Mouse (Mus musculus): ENCODE measurements around the gene BC049715. TPM values are rescaled to one million over a fixed set of nuclear protein-coding genes. Genes with fewer than 3 reads are reported as not detected.
"Not testable (repeated sequence)": the region's sequence is repeated elsewhere in the genome, so short reads cannot be mapped to it uniquely, and the experiment has no call there.

Gene BC049715
- polyA plus RNA-seq (2016; fragmentation: Nextera tagmentation; extraction: Ambion mirVana) = 3.6 and 4.0 TPM in 2 replicates

DNA sequence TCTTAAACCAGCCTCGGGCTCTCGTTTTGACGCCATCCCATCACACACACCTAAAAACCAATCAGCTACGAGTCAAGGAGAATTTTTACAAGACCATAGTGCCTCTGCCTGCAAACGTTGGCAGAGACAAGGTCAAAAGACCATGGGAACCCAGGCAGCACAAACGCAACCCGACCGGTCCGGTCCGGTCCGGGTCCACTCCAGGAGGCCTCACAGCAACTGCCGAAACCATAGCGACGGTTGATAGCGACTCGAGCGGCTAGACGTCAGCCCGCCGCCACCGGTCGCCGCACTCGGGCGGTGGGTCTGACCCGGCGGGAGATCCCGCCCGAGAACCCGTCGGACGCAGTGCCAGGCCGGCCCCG lies at the start of gene BC049715:
Gene BC049715 (plus strand): TSS at position 111 of the 365 bp plus-strand sequence.
- H3K9ac ChIP-seq (replicated peaks) = peak within 1 kb of the TSS; percentile 100
- WGBS = under 1% methylated on average over 34 of the region's 34 CpGs
- no peak for ATAC-seq (ENCODE audit: insufficient number of reproducible peaks, insufficient read depth, low FRiP score, low TSS enrichment, low read depth)

DNA sequence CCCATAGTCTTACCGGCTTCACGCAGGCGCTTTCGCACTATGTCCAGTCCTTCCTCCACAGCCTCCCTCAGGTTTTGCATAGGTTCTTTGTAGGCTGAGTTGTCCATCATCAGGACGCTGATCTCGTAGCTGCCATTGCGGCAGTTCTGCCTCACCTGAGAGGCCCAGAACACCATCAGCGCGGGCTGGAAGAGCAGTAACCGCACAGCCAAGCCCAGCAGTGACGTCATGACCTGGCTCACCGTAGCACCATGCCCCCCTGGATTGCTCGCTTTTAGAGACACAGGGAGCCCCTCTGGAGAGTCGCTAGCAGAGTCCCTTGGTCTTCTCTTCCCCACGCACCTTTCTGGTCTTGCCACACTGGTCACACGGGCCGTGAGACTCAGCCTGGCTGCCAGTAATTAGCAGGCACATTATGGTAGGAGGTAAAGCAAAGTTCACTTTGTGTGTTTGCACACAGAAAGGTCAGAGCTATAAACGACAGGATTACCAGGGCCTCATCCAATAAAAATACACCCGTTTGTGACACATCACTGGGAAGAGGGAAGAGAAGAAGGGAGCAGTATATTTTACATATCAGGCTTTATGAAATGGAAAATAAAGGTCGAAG lies 45.9 kb upstream of the BC049715 start, which contains the start of gene Gucy2c:
Gene Gucy2c (minus strand): TSS at position 389 of the 610 bp plus-strand sequence.
- no peak for ATAC-seq (ENCODE audit: insufficient number of reproducible peaks, insufficient read depth, low FRiP score, low TSS enrichment, low read depth)
- no peak within 1 kb of the TSS for H3K4me3 ChIP-seq (replicated peaks)
- no peaks in the 10 kb centered on the region for H3K36me3 ChIP-seq
- no peak within 1 kb of the TSS for H3K4me2 ChIP-seq
- no peak within 1 kb of the TSS for H3K9ac ChIP-seq (replicated peaks)
- WGBS = 67% methylated on average over 20 of the region's 20 CpGs
- 0 out of 2 replicates have a peak, but pooled peaks cover 3% of the 10 kb centered on the region for H3K9me3 ChIP-seq
- H3K4me1 ChIP-seq (replicated peaks) = peaks cover 9% of the 10 kb centered on the region
- H3K27ac ChIP-seq = no peak within 1 kb of the TSS
- no peaks in the 10 kb centered on the region for H3K27me3 ChIP-seq

More for the DNA sequence above, at the start of gene BC049715:
- H3K4me1 ChIP-seq (replicated peaks) = peaks cover 3% of the 10 kb centered on the region; the same call in 1 of the 2 replicates
- peak within 1 kb of the TSS; percentile 66 for H3K4me2 ChIP-seq
- no peaks in the 10 kb centered on the region for H3K9me3 ChIP-seq
- H3K36me3 ChIP-seq = peaks cover 28% of the 10 kb centered on the region
- peak within 1 kb of the TSS; percentile 99 for H3K4me3 ChIP-seq (replicated peaks)
- H3K27ac ChIP-seq = peak within 1 kb of the TSS; percentile 83
- no peaks in the 10 kb centered on the region for H3K27me3 ChIP-seq

DNA sequence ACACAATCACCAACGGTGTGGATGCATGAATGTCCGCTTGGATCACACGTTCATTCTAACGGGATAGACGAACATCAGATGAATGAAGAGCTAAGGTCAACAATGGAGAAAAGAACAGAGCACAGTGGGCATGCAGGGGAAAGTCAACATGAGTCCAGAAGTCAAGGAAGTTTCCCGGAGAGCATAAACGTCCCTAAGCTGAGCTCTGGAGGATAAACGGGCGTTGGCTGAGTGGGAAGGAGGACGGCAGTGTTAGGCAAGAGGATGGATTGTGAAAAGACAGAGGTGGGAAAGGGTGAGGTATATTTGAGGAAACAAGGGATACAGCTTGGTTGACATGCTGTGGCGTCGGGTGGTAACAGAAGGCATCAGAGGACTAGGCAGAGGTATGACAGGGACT lies 45.3 kb upstream of the BC049715 start:
- no peaks in the 10 kb centered on the region for H3K36me3 ChIP-seq
- peaks cover 9% of the 10 kb centered on the region for H3K4me1 ChIP-seq (replicated peaks)
- no peak overlapping the region for H3K27ac ChIP-seq
- H3K9me3 ChIP-seq = 0 out of 2 replicates have a peak, but pooled peaks cover 4% of the 10 kb centered on the region
- 87% methylated on average over 12 of the region's 12 CpGs for WGBS
- H3K9ac ChIP-seq (replicated peaks) = no peak overlapping the region
- no peak for ATAC-seq (ENCODE audit: insufficient number of reproducible peaks, insufficient read depth, low FRiP score, low TSS enrichment, low read depth)
- no peak overlapping the region for H3K4me3 ChIP-seq (replicated peaks)
- no peak overlapping the region for H3K4me2 ChIP-seq
- H3K27me3 ChIP-seq = no peaks in the 10 kb centered on the region

DNA sequence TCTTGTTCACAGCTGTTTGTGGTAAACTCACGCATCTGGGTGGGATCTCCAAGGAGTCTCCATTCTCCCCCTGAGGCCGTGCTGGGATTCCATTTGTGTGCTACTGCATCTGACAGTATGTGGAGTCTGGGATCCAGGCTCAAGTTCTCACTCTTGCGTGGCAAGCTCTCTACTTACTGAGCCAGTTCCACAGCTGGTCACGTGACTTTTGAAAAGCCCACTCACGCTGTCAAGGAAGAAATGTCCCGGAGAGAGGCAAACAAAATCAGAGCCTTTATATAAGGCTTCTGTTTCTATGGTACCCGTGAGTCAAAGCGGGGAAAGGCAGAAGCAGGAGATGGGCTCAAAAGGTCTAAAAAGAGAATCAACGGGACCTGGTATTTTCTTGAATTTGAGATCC lies 44.7 kb upstream of the BC049715 start:
- 80% methylated on average over 9 of the region's 9 CpGs for WGBS
- Histone ChIP-seq H3K4me2 (no peak overlapping the region), H3K36me3 (no peaks in the 10 kb centered on the region), H3K9me3 (0 out of 2 replicates have a peak, but pooled peaks cover 5% of the 10 kb centered on the region), H3K27me3 (no peaks in the 10 kb centered on the region), H3K4me3 (replicated peaks) (no peak overlapping the region), H3K27ac (no peak overlapping the region), H3K9ac (replicated peaks) (no peak overlapping the region), H3K4me1 (replicated peaks) (peaks cover 9% of the 10 kb centered on the region)
- ATAC-seq (ENCODE audit: insufficient number of reproducible peaks, insufficient read depth, low FRiP score, low TSS enrichment, low read depth) = no peak

DNA sequence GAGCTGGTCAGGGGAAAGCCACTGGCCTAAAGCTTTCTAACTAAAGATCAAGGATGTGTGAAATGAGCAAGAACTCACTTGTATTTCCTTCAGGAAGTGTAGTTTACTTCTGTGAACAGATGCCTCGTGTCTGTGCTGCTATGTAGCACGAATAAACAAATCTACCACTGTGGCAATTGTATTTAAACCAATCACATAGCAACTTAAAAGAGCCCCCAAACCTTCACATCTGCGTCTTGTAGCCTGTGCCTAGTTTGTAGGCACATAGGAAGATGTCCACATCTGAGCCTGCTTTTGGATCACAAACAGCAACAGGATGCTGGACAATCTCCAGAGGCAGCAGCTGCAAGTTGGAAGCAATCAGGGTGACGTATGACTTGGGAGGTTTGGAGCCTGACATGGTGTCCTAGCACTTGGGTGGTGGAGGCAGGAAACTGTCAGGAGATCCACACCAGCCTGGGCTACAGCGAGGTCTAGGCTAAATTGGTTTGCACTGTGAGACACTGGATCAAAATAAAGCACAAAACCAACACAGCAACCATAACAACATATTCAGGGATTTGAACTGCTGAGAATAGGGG lies 37.9 kb upstream of the BC049715 start:
- H3K4me2 ChIP-seq = no peak overlapping the region
- no peak for ATAC-seq (ENCODE audit: insufficient number of reproducible peaks, insufficient read depth, low FRiP score, low TSS enrichment, low read depth)

DNA sequence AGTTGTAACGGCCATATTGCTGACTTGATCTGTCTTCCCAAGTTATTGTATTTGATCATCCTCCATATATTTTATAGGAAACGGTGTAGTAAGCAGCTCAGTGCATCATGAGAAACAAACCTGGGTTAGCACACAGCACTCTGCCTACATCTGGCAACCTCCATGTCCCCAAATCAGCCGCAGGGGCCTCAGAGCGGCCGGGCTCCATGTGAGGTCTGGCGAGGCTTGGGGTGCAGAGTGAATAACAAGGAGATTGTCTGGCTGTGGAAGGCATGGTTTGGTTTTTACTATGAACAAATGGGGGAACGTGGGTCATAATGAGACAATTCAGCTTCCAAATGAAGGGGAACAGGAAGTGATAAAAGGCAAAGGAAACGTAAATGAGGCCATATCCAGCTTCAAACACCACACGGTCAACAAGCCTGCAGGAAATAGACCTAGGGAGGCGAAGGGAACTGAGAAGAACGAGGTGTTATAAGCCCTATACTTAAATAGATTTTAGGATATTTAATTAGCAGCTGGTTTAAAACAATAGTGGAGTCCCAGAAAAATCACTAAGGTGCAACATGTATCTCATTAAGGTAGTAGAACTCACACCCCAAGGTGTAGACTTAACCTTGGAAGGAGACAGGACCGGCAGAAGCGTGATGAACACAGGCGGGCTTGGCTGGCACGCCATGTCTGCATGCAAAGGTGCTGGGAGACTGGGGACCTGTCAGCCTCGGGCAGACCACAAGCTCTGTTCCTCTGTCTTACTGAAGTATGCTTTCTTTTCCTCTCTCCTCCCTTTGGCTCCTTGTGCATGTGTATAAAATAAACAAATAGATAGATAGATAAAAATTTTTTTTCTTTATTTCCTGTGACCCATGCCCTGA lies 34.3 kb upstream of the BC049715 start:
- peaks cover 12% of the 10 kb centered on the region for H3K4me1 ChIP-seq (replicated peaks)
- no peaks in the 10 kb centered on the region for H3K27me3 ChIP-seq
- no peaks in the 10 kb centered on the region for H3K9me3 ChIP-seq
- H3K4me2 ChIP-seq = peak overlapping the region; percentile 77
- ATAC-seq (ENCODE audit: insufficient number of reproducible peaks, insufficient read depth, low FRiP score, low TSS enrichment, low read depth) = peak; percentile 43; the same call in 1 of the 2 replicates
- H3K4me3 ChIP-seq (replicated peaks) = peak overlapping the region; percentile 41
- H3K9ac ChIP-seq (replicated peaks) = peak overlapping the region; percentile 47
- WGBS = 12% methylated on average over 16 of the region's 16 CpGs
- no peaks in the 10 kb centered on the region for H3K36me3 ChIP-seq
- H3K27ac ChIP-seq = peak overlapping the region; percentile 56

More for the DNA sequence above, 37.9 kb upstream of the BC049715 start:
- H3K4me3 ChIP-seq (replicated peaks) = no peak overlapping the region
- H3K9me3 ChIP-seq = 0 out of 2 replicates have a peak, but pooled peaks cover 2% of the 10 kb centered on the region
- no peak overlapping the region for H3K9ac ChIP-seq (replicated peaks)
- H3K36me3 ChIP-seq = no peaks in the 10 kb centered on the region
- H3K27ac ChIP-seq = no peak overlapping the region
- H3K27me3 ChIP-seq = no peaks in the 10 kb centered on the region
- H3K4me1 ChIP-seq (replicated peaks) = peaks cover 12% of the 10 kb centered on the region
- 58% methylated on average over 5 of the region's 5 CpGs for WGBS

DNA sequence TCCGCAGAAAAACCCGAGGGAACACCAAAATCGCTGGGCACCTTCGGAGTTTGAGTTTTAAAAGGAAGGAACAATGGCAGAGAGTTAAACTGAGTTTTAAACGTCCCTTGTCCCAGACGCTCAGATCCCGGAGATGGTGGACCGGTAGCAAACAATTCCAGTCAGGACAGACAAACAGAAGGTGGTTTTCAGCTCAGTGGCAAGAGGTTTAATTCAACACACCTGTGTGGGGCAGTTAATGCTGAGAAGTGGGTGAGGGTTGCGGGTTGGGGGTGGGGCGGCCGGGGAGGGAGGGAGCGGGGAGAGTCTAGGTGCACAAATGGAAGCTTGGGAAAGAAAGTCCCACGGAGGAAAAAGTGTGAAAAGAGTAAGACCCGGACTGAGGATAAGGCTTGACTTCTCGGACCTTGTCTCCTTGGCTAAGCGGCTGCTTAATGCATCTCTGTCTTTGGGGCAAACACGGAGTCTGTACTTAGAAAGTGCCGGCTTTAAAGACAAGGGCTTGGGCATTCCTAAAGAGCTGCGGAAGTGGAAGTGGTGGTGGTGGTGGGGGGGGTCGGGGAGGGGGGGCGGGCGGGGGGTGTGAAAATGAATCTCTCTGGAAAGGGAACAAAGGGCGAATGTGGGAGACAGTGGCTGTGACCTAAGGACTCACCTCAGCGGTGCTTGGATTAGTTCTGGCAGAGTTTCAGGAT lies 33.4 kb upstream of the BC049715 start:
- 2% methylated on average over 23 of the region's 24 CpGs for WGBS
- Histone ChIP-seq H3K4me3 (replicated peaks) (peak overlapping the region; percentile 41), H3K36me3 (no peaks in the 10 kb centered on the region), H3K4me2 (peak overlapping the region; percentile 77), H3K9ac (replicated peaks) (peak overlapping the region; percentile 47), H3K27ac (peak overlapping the region; percentile 56; the same call in 1 of the 2 replicates), H3K9me3 (no peaks in the 10 kb centered on the region), H3K27me3 (no peaks in the 10 kb centered on the region), H3K4me1 (replicated peaks) (peaks cover 12% of the 10 kb centered on the region)
- ATAC-seq (ENCODE audit: insufficient number of reproducible peaks, insufficient read depth, low FRiP score, low TSS enrichment, low read depth) = no peak

DNA sequence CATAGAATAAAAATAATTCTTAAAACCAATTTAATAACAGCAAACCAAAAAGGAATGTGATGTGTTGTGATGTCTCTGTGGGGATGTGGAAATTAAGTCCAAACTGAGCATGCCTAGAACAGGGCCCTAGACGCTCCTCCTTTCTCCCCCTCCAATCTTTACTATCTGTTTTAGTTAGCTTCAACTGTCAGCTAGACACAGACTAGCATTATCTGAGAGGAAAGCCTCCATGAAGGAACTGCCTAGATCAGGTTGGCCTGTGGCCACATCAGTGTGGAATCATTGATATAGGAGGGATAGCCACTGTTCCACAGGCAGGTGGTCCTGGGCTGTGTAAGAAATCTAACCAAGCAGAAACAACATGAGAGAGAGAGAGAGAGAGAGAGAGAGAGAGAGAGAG lies 32.3 kb upstream of the BC049715 start:
- Histone ChIP-seq H3K4me1 (replicated peaks) (peaks cover 12% of the 10 kb centered on the region), H3K27ac (no peak overlapping the region), H3K36me3 (no peaks in the 10 kb centered on the region), H3K9me3 (no peaks in the 10 kb centered on the region), H3K27me3 (no peaks in the 10 kb centered on the region), H3K4me2 (no peak overlapping the region), H3K9ac (replicated peaks) (no peak overlapping the region), H3K4me3 (replicated peaks) (no peak overlapping the region)
- ATAC-seq (ENCODE audit: insufficient number of reproducible peaks, insufficient read depth, low FRiP score, low TSS enrichment, low read depth) = no peak
- 50% methylated on average over 1 of the region's 1 CpGs for WGBS

DNA sequence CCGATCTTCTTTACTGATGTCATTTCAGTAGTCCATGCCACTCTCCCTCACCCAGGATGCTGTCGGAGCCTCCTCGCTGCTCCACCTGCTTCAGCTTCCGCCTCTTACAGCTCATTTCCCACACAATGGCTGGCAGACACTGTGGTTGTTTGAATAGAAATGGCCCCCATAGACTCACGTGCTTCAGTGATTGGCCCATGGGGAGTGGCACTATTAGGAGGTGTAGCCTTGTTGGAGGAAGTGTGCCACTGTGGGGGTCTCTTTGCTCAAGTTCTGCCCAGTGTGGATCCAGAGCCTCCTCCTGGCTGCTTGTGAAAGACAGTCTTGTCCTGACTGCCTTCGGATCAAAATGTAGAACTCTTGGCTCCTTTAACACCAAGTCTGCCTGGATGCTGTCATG lies 31.6 kb upstream of the BC049715 start:
- no peak for ATAC-seq (ENCODE audit: insufficient number of reproducible peaks, insufficient read depth, low FRiP score, low TSS enrichment, low read depth)
- 68% methylated on average over 6 of the region's 6 CpGs for WGBS

DNA sequence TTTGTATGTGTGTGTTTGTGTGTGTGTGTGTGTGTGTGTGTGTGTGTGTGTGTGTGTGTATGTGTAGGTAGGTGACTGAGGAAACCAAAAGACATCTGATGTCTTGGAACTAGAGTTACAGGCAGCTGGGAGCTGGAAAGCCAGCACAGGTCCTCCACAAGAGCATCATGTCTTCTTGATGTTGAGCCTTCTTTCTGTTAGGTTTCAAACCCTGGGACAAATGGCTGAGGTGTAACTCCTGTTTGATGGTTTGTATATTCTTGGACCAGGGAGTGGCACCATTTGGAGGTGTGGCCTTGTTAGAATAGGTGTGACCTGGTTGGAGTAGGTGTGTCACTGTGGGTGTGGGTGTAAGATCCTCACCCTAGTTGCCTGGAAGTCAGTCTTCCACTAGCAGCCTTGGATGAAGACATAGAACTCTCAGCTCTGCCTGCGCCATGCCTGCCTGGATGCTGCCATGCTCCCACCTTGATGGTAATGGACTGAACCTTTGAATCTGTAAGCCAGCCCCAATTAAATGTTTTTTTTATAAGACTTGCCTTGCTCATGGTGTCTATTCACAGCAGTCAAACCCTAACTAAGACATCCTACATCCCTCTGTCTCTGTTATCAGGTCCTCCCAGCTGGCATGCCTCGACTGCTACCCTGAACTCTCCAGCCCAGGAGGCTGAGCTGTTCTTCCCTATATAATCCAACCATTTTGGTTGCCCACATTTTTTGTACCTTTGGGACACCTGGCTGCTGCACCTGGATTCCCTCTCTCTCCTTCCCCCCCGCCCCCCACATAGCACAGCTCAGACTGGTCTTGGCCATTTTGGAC lies 29.3 kb upstream of the BC049715 start:
- WGBS = 86% methylated on average over 3 of the region's 3 CpGs
- H3K9me3 ChIP-seq; H3K27me3 ChIP-seq; H3K4me2 ChIP-seq; H3K4me3 ChIP-seq (replicated peaks); ATAC-seq (ENCODE audit: insufficient number of reproducible peaks, insufficient read depth, low FRiP score, low TSS enrichment, low read depth); H3K36me3 ChIP-seq; H3K9ac ChIP-seq (replicated peaks); H3K27ac ChIP-seq: not testable (repeated sequence)
- H3K4me1 ChIP-seq (replicated peaks) = peaks cover 12% of the 10 kb centered on the region

More for the DNA sequence above, 31.6 kb upstream of the BC049715 start:
- Histone ChIP-seq H3K9me3 (no peaks in the 10 kb centered on the region), H3K27me3 (no peaks in the 10 kb centered on the region), H3K4me3 (replicated peaks) (no peak overlapping the region), H3K36me3 (no peaks in the 10 kb centered on the region), H3K9ac (replicated peaks) (no peak overlapping the region), H3K4me2 (no peak overlapping the region), H3K4me1 (replicated peaks) (peaks cover 12% of the 10 kb centered on the region), H3K27ac (no peak overlapping the region)
